Mouse (Mus musculus): ENCODE results near the gene Naa60.
"Not testable (repeated sequence)": the region's sequence is repeated elsewhere in the genome, so short reads cannot be mapped to it uniquely, and the experiment has no call there.

Naa60 gene

GRCm38 (mm10) chr16:3872216-3873047 lies at the start of gene Naa60:
Naa60 (plus strand) TSS chr16:3872375.
- DNase-seq (ENCODE audit: low read depth): peak; percentile 80

GRCm38 (mm10) chr16:3828021-3828420 lies 44.2 kb upstream of the Naa60 start:
- DNase-seq (ENCODE audit: low read depth): no peak

GRCm38 (mm10) chr16:3829727-3830126 lies 42.4 kb upstream of the Naa60 start:
- no peak for DNase-seq (ENCODE audit: low read depth)

- DNase-seq (ENCODE audit: low read depth): no peak
Observed at GRCm38 (mm10) chr16:3830588-3831109, 41.5 kb upstream of the Naa60 start, which contains the start of gene Olfr15. Olfr15 (plus strand) TSS chr16:3830878.

GRCm38 (mm10) chr16:3835461-3835860 lies 36.7 kb upstream of the Naa60 start:
- no peak for DNase-seq (ENCODE audit: low read depth)

GRCm38 (mm10) chr16:3839157-3839885 lies 32.9 kb upstream of the Naa60 start:
- no peak for DNase-seq (ENCODE audit: low read depth)

- DNase-seq (ENCODE audit: low read depth): no peak
Observed at GRCm38 (mm10) chr16:3842989-3843388, 29.2 kb upstream of the Naa60 start.

GRCm38 (mm10) chr16:3843796-3844195 lies 28.4 kb upstream of the Naa60 start:
- no peak for DNase-seq (ENCODE audit: low read depth)

- DNase-seq (ENCODE audit: low read depth): peak; percentile 87
Observed at GRCm38 (mm10) chr16:3846711-3847518, 25.3 kb upstream of the Naa60 start, which contains the start of gene Zfp174. Zfp174 (plus strand) TSS chr16:3847268.

- DNase-seq (ENCODE audit: low read depth): no peak
Observed at GRCm38 (mm10) chr16:3847871-3848270, 24.3 kb upstream of the Naa60 start.

GRCm38 (mm10) chr16:3848416-3848815 lies 23.8 kb upstream of the Naa60 start:
- DNase-seq (ENCODE audit: low read depth): no peak

GRCm38 (mm10) chr16:3851301-3851700 lies 20.9 kb upstream of the Naa60 start:
- not testable (repeated sequence) for DNase-seq (ENCODE audit: low read depth)

GRCm38 (mm10) chr16:3852586-3852985 lies 19.6 kb upstream of the Naa60 start:
- no peak for DNase-seq (ENCODE audit: low read depth)

- DNase-seq (ENCODE audit: low read depth): no peak
Observed at GRCm38 (mm10) chr16:3854437-3855182, 17.6 kb upstream of the Naa60 start.

GRCm38 (mm10) chr16:3855776-3856175 lies 16.4 kb upstream of the Naa60 start:
- DNase-seq (ENCODE audit: low read depth): no peak

- no peak for DNase-seq (ENCODE audit: low read depth)
Observed at GRCm38 (mm10) chr16:3859254-3859653, 12.9 kb upstream of the Naa60 start.

GRCm38 (mm10) chr16:3871815-3872214 lies 360 bp upstream of the Naa60 start:
- DNase-seq (ENCODE audit: low read depth): no peak

- DNase-seq (ENCODE audit: low read depth): no peak
Observed at GRCm38 (mm10) chr16:3876346-3876745, 4.2 kb downstream of the Naa60 start.

- peak; percentile 91 for DNase-seq (ENCODE audit: low read depth)
Observed at GRCm38 (mm10) chr16:3884201-3885064, 12.3 kb downstream of the Naa60 start, which contains the start of the genes Zfp597 and Gm20695. Zfp597 (minus strand) TSS chr16:3884561. Gm20695 (plus strand) TSS chr16:3884648.

GRCm38 (mm10) chr16:3885065-3885670 lies 13.0 kb downstream of the Naa60 start:
- no peak for DNase-seq (ENCODE audit: low read depth)

Data from c-Kit-positive CD71-negative TER-119-negative erythroid progenitor cells, embryonic 14.5 days (primary cell).